Mouse (Mus musculus) hindbrain, embryonic 12.5 days (tissue): ENCODE results near the gene Fbxl16. TPM values are rescaled to one million over a fixed set of nuclear protein-coding genes. Genes with fewer than 3 reads are reported as not detected.

ENCODE experiments used
- ATAC-seq: fragments of 200-750 bp; cut with Nextera tagmentation; 2 replicates; pipeline ENCODE4 v1.8.0; 2017; ENCODE audit warnings: moderate TSS enrichment; ENCODE audit not compliant: low FRiP score
- H3K27ac ChIP-seq: fragments of 300-500 bp; sonication (generic); 2 replicates; pipeline ENCODE4 v1.5.1; 2016; ENCODE audit warnings: mild to moderate bottlenecking
- H3K27me3 ChIP-seq: fragments of 300-500 bp; sonication (generic); 2 replicates; pipeline ENCODE4 v1.6.1; 2016; ENCODE audit warnings: mild to moderate bottlenecking
- H3K36me3 ChIP-seq: fragments of 300-500 bp; sonication (generic); 2 replicates; pipeline ENCODE4 v1.6.1; 2016; ENCODE audit warnings: mild to moderate bottlenecking
- H3K4me1 ChIP-seq: fragments of 300-500 bp; sonication (generic); 2 replicates; pipeline ENCODE4 v1.6.1; 2016
- H3K4me2 ChIP-seq: fragments of 300-500 bp; sonication (generic); replicated peaks from 2 replicates; pipeline ENCODE4 v1.6.1; 2016; ENCODE audit warnings: mild to moderate bottlenecking
- H3K4me3 ChIP-seq: fragments of 300-500 bp; sonication (generic); 2 replicates; pipeline ENCODE4 v1.5.1; 2016; ENCODE audit warnings: mild to moderate bottlenecking
- H3K9ac ChIP-seq: fragments of 300-500 bp; sonication (generic); 2 replicates; pipeline ENCODE4 v1.6.1; 2016; ENCODE audit warnings: mild to moderate bottlenecking, moderate library complexity
- H3K9me3 ChIP-seq: fragments of 300-500 bp; sonication (generic); replicated peaks from 2 replicates; pipeline ENCODE4 v1.6.1; 2016; ENCODE audit warnings: mild to moderate bottlenecking
- WGBS: fragments of 180-500 bp; shearing (Covaris S2); methylation state at CpG from one replicate; pipeline ENCODE4 v1.1.7; 2016; 5-methylcytosine and 5-hydroxymethylcytosine counted together
- polyA plus RNA-seq: library from polyadenylated mRNA; unstranded; fragments of >200 nt; fragmentation: Nextera tagmentation; extraction: Ambion mirVana; gene quantifications from 2 replicates; pipeline ENCODE4 v1.2.1, GENCODE M21; 2016

Fbxl16 gene
- polyA plus RNA-seq, 1 experiment from 2014 or later, result 23.5 TPM

DNA sequence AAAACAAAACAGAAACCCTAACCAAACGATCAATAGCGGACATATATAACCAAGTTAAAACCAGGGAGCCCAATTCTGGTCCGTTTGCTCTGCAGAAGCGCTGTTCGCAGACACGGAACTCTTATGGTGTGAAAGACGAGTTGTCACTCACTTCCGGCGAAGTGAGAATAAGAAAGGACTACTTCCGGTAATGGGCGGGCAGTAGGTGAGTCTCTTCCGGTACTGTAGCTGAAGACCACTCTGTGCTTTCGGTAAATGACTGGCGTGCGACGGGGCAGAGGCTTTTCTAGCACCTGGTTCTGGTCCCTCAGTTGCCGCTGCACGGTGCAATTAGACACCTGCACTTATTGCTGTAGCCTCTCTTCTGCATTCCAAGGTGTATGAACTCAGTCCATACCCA lies 14.6 kb downstream of the Fbxl16 start, which contains the start of gene Wdr24:
Gene Wdr24, plus strand, starts transcription at position 176 of the 400 bp plus-strand sequence.
- under 1% methylated on average over 18 of the region's 18 CpGs for WGBS
- peaks cover 36% of the 10 kb centered on the region for H3K36me3 ChIP-seq
- peak within 1 kb of the TSS; percentile 55 for H3K4me3 ChIP-seq
- ATAC-seq, result peak; percentile 51
- peaks cover 49% of the 10 kb centered on the region for H3K4me1 ChIP-seq
- H3K27me3 ChIP-seq, result peaks cover 24% of the 10 kb centered on the region
- peak within 1 kb of the TSS; percentile 74 for H3K4me2 ChIP-seq
- H3K27ac ChIP-seq, result peak within 1 kb of the TSS; percentile 70; the same call in 1 of the 2 replicates
- peak within 1 kb of the TSS; percentile 80 for H3K9ac ChIP-seq
- no peaks in the 10 kb centered on the region for H3K9me3 ChIP-seq

DNA sequence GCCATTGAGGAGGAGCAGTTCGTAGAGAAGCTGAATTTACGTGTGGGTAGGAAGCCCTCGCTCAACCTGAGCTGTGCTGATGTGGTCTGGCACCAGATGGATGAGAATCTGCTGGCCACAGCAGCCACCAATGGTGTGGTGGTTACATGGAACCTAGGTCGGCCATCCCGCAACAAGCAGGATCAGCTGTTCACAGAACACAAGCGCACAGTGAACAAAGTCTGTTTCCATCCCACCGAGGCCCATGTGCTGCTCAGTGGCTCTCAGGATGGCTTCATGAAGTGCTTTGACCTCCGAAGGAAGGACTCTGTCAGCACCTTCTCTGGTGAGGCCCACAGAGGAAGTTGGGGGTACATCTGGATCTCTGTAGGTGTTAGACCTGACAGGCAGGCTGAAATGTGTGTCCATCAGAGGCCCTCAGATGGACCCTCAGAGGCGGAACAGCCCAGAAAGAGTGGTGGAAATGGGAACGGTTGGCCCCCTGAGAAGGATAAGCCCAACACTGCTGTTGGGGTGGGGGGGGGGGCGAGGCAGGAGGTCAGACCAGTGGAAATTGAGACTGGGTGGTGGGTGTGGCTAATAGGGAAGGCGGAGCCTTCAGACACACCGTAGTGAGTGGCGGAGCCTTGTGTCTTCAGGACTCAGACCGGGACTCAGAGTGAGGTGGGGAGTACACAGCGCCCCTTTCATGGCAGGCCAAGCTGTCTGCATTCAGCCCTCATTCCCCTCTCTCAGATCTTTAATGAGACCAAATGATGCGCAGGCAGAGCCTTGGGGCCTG lies 15.7 kb downstream of the Fbxl16 start:
- H3K9ac ChIP-seq, result peak overlapping the region; percentile 80
- 72% methylated on average over 17 of the region's 17 CpGs for WGBS
- peaks cover 50% of the 10 kb centered on the region for H3K4me1 ChIP-seq
- peaks cover 32% of the 10 kb centered on the region for H3K36me3 ChIP-seq
- H3K27ac ChIP-seq, result no peak overlapping the region
- H3K9me3 ChIP-seq, result no peaks in the 10 kb centered on the region
- H3K4me3 ChIP-seq, result peak overlapping the region; percentile 55
- peaks cover 13% of the 10 kb centered on the region for H3K27me3 ChIP-seq
- no peak for ATAC-seq
- peak overlapping the region; percentile 74 for H3K4me2 ChIP-seq

DNA sequence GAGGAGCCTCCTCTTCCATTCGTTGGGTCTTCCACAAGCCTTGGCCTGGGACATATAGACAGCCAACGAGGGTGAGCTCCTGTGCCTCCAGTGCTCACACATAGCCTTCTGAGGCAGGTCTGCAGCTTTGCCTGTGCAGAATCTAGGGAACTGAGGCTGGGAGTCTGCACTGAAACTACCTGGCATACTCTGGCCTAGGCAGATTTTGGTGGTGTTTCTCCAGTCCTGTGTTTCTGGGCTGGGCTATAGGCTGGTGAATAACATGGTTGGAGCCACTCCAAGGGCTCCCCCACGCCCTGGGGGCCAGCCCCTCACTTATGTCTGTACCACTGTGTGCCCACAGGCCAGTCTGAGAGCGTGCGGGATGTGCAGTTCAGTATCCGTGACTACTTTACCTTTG lies 16.4 kb downstream of the Fbxl16 start:
- Histone ChIP-seq H3K4me1 (peaks cover 58% of the 10 kb centered on the region), H3K4me2 (peak overlapping the region; percentile 74; the same call in 1 of the 2 replicates), H3K27me3 (peaks cover 6% of the 10 kb centered on the region), H3K9me3 (no peaks in the 10 kb centered on the region), H3K9ac (no peak overlapping the region), H3K36me3 (peaks cover 37% of the 10 kb centered on the region), H3K4me3 (no peak overlapping the region), H3K27ac (no peak overlapping the region)
- ATAC-seq, result no peak
- 89% methylated on average over 6 of the region's 6 CpGs for WGBS

DNA sequence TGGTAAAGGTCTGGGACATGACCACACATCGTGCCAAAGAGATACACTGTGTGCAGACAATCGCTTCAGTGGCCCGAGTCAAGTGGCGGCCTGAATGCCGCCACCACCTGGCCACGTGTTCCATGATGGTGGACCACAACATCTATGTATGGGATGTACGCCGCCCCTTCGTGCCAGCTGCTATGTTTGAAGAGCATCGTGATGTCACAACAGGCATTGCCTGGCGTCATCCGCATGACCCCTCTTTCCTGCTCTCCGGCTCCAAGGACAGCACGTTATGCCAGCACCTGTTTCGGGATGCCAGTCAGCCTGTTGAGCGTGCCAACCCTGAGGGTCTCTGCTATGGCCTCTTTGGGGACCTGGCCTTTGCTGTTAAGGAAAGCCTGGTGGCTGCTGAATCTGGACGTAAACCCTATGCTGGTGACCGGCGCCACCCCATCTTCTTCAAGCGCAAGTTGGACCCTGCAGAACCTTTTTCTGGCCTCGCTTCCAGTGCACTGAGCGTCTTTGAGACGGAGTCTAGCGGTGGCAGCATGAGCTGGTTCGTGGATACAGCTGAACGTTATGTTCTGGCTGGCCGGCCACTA lies 17.2 kb downstream of the Fbxl16 start:
- ATAC-seq, result no peak
- H3K4me2 ChIP-seq, result no peak overlapping the region
- H3K4me1 ChIP-seq, result peaks cover 65% of the 10 kb centered on the region
- no peak overlapping the region for H3K9ac ChIP-seq
- H3K27me3 ChIP-seq, result no peaks in the 10 kb centered on the region
- no peak overlapping the region for H3K4me3 ChIP-seq
- peaks cover 44% of the 10 kb centered on the region for H3K36me3 ChIP-seq
- 95% methylated on average over 27 of the region's 27 CpGs for WGBS
- H3K27ac ChIP-seq, result no peak overlapping the region
- H3K9me3 ChIP-seq, result no peaks in the 10 kb centered on the region

DNA sequence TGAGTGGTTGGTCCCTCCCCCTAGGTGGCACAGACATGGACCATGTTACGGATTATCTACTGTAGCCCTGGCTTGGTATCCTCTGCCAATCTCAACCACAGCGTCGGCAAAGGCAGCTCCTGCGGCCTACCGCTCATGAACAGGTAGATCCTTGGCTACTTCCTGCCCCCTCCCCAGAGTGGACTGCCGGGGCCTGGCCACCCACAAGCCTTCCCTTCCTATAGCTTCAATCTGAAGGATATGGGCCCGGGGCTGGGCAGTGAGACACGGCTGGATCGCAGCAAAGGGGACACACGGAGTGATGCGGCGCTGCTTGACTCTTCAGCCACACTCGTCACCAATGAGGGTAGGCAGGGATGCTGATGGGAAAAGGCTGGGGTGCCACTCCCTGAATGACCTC lies 18.1 kb downstream of the Fbxl16 start:
- 95% methylated on average over 13 of the region's 13 CpGs for WGBS
- Histone ChIP-seq H3K36me3 (peaks cover 51% of the 10 kb centered on the region), H3K9ac (no peak overlapping the region), H3K4me1 (peaks cover 75% of the 10 kb centered on the region), H3K27me3 (no peaks in the 10 kb centered on the region), H3K27ac (no peak overlapping the region), H3K9me3 (no peaks in the 10 kb centered on the region), H3K4me2 (no peak overlapping the region), H3K4me3 (no peak overlapping the region)
- no peak for ATAC-seq

DNA sequence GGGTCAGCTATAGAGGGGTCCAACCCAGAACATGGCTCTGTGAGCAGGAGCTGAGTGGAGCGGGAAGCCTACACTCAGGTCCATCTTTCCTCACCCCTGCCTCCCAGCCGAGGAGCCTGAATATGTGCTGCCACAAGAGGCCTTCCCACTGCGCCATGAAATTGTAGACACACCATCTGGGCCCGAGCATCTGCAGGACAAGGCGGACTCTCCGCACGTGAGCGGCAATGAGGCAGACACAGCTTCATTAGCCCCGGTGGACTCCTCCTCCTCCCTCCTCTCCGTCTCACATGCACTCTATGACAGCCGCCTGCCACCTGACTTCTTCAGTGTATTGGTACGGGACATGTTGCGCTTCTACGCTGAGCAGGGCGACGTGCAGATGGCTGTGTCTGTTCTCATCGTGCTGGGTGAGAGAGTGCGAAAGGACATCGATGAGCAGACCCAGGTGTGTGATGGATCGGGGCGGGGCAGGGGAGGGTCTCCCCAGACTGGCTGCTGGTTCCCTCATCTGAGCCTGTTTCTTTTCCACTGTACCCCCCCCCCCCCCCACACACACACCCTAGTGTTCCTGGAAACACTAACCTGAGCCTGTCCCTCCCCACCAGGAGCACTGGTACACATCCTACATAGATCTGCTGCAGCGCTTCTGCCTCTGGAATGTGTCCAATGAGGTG lies 18.8 kb downstream of the Fbxl16 start:
- peak overlapping the region; percentile 61 for H3K4me3 ChIP-seq
- no peaks in the 10 kb centered on the region for H3K9me3 ChIP-seq
- peak overlapping the region; percentile 92; the same call in 1 of the 2 replicates for H3K4me2 ChIP-seq
- H3K27ac ChIP-seq, result no peak overlapping the region
- WGBS, result 85% methylated on average over 22 of the region's 22 CpGs
- H3K9ac ChIP-seq, result peak overlapping the region; percentile 79
- H3K27me3 ChIP-seq, result no peaks in the 10 kb centered on the region
- ATAC-seq, result no peak
- H3K4me1 ChIP-seq, result peaks cover 77% of the 10 kb centered on the region
- peaks cover 51% of the 10 kb centered on the region for H3K36me3 ChIP-seq

DNA sequence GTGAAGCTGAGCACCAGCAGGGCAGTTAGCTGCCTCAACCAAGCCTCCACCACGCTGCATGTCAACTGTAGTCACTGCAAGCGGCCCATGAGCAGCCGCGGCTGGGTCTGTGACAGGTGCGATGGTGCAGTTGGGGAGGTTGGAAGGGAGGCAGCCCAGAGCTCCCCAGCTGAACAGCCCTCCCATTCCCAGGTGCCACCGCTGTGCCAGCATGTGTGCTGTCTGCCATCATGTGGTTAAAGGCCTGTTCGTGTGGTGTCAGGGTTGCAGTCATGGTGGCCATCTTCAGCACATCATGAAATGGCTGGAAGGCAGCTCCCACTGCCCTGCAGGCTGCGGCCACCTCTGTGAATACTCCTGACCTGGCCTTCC lies 19.3 kb downstream of the Fbxl16 start:
- H3K4me1 ChIP-seq, result peaks cover 74% of the 10 kb centered on the region
- H3K27me3 ChIP-seq, result no peaks in the 10 kb centered on the region
- peaks cover 51% of the 10 kb centered on the region for H3K36me3 ChIP-seq
- WGBS, result 85% methylated on average over 8 of the region's 8 CpGs
- ATAC-seq, result no peak
- peak overlapping the region; percentile 92 for H3K4me2 ChIP-seq
- peak overlapping the region; percentile 79 for H3K9ac ChIP-seq
- peak overlapping the region; percentile 61 for H3K4me3 ChIP-seq
- H3K27ac ChIP-seq, result peak overlapping the region; percentile 91
- H3K9me3 ChIP-seq, result no peaks in the 10 kb centered on the region

DNA sequence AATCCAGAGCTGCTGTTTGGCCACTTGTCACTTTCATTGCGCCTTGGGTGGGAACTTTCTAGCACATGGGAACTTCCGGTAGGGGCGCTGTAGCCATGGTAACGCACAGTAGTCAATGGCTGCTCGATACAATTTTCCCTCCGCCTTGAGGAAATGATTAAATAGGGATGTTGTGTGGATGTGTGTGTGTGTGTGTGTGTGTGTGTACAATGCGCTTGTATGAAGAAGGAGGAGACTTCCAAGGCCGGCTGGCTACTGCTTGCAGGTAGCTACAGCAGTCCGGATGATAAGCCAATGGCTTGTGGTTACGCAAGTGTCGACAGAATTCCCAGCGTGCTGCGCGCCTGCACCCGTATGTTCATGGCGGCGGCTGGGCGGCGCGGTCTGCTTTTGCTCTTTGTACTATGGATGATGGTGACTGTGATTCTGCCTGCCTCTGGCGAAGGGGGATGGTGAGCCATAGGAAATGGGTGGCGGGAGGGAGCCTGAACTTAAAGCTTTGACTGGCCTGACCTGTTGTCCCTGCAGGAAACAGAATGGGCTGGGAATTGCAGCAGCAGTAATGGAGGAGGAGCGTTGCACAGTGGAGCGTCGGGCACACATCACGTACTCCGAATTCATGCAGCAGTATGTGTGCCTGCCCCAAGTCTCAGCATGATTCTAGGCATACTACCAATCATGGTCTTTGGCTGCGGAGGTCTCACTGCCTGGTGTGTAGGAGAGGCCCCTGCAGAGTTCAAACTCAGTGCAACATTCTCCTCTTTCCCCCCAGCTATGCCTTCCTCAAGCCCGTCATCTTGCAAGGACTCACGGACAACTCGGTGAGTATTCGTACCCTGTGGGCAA lies 20.1 kb downstream of the Fbxl16 start, which contains the start of gene Jmjd8:
Gene Jmjd8, plus strand, starts transcription at position 156 of the 846 bp plus-strand sequence.
- under 1% methylated on average over 32 of the region's 32 CpGs for WGBS
- peaks cover 51% of the 10 kb centered on the region for H3K36me3 ChIP-seq
- H3K4me2 ChIP-seq, result peak within 1 kb of the TSS; percentile 92
- peak within 1 kb of the TSS; percentile 61 for H3K4me3 ChIP-seq
- peak within 1 kb of the TSS; percentile 91 for H3K27ac ChIP-seq
- peak; percentile 48 for ATAC-seq
- H3K27me3 ChIP-seq, result no peaks in the 10 kb centered on the region
- H3K4me1 ChIP-seq, result peaks cover 79% of the 10 kb centered on the region
- no peaks in the 10 kb centered on the region for H3K9me3 ChIP-seq
- peak within 1 kb of the TSS; percentile 79 for H3K9ac ChIP-seq

DNA sequence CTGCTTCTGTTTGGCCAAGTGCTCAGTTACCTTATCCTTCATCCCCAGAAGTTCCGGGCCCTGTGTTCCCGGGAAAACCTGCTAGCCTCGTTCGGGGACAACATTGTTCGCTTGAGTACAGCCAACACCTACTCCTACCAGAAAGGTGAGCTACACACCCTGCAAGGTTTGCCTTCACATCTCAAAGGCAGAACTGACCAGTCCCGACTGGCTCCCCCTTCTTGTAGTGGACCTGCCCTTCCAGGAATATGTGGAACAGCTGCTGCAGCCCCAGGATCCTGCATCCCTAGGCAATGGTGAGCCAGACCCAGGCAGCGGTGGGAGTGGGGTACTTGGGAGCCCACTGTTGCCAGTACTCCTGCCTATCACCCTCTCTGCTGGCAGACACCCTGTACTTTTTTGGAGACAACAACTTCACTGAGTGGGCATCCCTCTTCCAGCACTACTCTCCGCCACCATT lies 20.7 kb downstream of the Fbxl16 start:
- H3K4me3 ChIP-seq, result peak overlapping the region; percentile 61
- ATAC-seq, result no peak
- WGBS, result 41% methylated on average over 8 of the region's 8 CpGs
- peak overlapping the region; percentile 92 for H3K4me2 ChIP-seq
- H3K4me1 ChIP-seq, result peaks cover 79% of the 10 kb centered on the region
- H3K36me3 ChIP-seq, result peaks cover 51% of the 10 kb centered on the region
- H3K27me3 ChIP-seq, result no peaks in the 10 kb centered on the region
- H3K27ac ChIP-seq, result peak overlapping the region; percentile 91
- peak overlapping the region; percentile 79 for H3K9ac ChIP-seq
- H3K9me3 ChIP-seq, result no peaks in the 10 kb centered on the region

DNA sequence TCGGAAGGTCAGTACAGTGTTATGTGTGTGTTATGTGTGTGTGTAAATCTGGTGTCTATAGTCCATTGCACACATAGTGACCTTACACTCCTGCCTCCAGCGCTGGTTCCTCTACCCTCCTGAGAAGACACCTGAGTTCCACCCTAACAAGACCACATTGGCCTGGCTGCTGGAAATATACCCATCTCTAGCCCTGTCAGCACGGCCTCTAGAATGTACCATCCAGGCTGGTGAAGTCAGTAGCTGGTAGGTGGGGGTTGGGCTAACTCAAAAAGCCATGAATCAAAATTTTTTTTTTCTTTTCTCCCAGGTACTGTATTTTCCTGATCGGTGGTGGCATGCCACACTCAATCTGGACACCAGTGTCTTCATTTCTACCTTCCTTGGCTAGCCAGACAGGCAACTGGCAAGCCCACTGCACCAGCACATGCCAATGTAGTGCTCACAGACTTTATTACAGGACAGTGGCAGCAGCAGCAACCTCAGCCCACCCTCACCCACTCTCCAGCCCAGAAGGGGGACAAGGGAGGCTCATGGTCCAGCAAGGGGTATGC lies 21.4 kb downstream of the Fbxl16 start:
- peak overlapping the region; percentile 92 for H3K4me2 ChIP-seq
- H3K27ac ChIP-seq, result no peak overlapping the region
- no peaks in the 10 kb centered on the region for H3K27me3 ChIP-seq
- peak overlapping the region; percentile 2 for H3K4me3 ChIP-seq
- peaks cover 56% of the 10 kb centered on the region for H3K36me3 ChIP-seq
- H3K9ac ChIP-seq, result no peak overlapping the region
- no peaks in the 10 kb centered on the region for H3K9me3 ChIP-seq
- H3K4me1 ChIP-seq, result peaks cover 79% of the 10 kb centered on the region
- WGBS, result 85% methylated on average over 4 of the region's 4 CpGs
- ATAC-seq, result no peak

DNA sequence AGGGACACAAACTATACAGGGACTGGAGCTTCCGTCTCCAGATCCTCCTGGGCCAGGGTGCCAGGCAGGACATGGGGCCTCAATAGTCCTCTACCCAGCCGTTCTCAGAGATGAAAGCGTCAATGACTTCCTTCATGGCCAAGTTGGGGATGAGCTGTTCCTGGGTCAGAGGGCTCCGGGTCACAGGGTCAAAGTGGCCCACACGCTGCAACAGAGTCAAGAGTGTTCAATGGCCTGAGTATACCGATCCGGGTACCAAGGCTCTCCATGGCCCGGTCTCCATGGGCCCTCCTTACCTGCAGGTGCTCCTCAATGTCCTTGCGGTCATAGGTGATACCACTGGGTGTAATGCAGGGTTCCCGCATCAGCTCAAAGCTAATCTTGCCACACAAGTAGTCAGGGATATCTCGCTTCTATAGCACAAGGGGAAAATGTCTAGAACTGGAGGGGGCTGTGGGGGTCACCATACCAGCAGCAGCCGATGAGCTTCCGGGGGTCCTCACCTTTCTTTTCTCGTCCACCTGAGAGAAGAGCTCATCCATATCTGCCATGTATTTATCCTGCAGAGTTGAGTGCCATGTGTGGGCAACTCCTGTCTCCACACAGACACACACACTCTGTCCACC lies 22.0 kb downstream of the Fbxl16 start:
- 0 out of 2 replicates have a peak overlapping the region, but pooled peaks have one; percentile 84 for H3K9ac ChIP-seq
- no peak for ATAC-seq
- no peak overlapping the region for H3K27ac ChIP-seq
- H3K4me1 ChIP-seq, result peaks cover 78% of the 10 kb centered on the region
- no peaks in the 10 kb centered on the region for H3K9me3 ChIP-seq
- peak overlapping the region; percentile 89; the same call in 1 of the 2 replicates for H3K4me2 ChIP-seq
- no peaks in the 10 kb centered on the region for H3K27me3 ChIP-seq
- H3K4me3 ChIP-seq, result peak overlapping the region; percentile 73; the same call in 1 of the 2 replicates
- WGBS, result 88% methylated on average over 14 of the region's 14 CpGs
- peaks cover 54% of the 10 kb centered on the region for H3K36me3 ChIP-seq
